Mouse (Mus musculus) right cerebral cortex, postnatal 10 days (tissue): Measurements from ENCODE around the gene Rhou.
A peak's percentile ranks its signal among the peaks of the same experiment; 100 is the strongest.

ENCODE experiments used
- DNase-seq, 2 experiments: peaks; one replicate each; pipeline ENCODE4 v3.0.0; 2021; ENCODE audit warnings: low spot score in 2 of 2

The Rhou gene

DNA sequence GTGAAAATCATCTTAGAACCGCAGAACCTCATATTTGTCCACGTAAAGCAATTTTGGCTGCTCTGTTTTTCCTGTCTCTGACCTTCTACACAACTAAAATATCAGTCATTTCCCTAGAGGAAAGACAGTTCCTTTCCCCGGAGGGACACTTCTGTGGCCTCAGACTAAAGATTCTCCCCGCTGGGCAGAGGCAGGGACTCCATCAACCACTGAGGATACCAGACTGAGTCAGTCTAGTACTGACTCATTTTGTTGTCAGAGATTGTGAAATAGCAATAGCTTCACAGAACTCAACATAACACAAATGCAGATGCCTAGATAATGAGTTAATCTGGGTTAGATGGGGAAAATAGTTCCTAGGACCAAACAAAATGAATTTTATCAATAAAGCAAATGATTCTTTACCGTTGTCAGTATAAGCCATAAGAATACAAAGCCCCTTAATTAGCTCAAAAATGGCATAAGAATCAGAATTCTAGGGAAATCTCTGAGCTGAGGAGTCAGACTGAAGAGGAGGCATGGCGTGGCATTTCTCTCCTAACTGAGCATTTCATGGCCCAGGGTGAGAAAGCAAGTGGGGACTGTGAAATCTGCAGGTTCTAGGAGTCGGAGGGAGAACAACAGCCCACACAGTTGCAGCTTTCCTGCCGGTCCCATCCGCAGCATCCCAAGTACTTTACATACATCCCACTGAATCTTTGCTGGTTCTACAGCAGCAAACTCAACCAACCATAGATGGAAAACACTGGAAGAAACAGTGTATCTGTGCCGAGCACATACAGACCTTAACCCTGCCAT lies 38.6 kb downstream of the Rhou start:
- no peak for DNase-seq

GRCm38 (mm10) chr8:123696167-123696566 lies 42.4 kb downstream of the Rhou start:
- no peak for DNase-seq

GRCm38 (mm10) chr8:123697329-123697728 lies 43.6 kb downstream of the Rhou start:
- no peak for DNase-seq

DNA sequence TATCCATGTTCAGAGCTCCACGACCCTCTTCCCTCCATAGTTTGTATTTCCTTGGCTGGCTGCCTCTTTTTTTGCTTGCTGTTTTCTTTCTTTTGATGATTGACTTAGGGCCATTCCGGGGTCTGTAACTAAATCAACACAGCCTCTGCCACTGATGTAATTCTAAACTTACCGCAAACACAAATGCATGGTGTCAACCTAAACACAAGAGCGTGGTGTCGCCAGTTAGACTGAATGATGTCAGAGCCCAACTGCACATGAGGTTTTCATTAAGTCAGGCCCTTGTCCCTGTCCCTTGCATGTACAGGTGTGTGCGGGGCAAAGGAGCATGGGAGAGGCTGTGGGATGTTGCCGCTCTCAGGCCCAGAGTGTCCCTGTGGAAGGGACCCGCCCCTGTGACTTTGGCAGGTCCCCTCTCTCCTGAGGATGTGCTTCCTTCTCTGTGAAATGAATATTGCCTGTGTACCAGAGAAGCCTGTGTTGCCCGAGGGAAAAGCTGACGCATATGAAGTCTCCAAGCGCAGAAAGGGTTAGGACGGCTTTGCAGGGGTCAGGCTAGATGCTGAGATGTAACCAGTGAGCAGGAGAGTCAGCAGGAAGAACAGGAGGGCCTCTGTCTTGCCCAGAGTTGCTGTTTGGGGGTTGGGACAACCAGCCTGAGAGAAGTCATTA lies 46.8 kb downstream of the Rhou start:
- DNase-seq = no peak

GRCm38 (mm10) chr8:123701952-123702587 lies 48.3 kb downstream of the Rhou start:
- DNase-seq = peak; percentile 63

DNA sequence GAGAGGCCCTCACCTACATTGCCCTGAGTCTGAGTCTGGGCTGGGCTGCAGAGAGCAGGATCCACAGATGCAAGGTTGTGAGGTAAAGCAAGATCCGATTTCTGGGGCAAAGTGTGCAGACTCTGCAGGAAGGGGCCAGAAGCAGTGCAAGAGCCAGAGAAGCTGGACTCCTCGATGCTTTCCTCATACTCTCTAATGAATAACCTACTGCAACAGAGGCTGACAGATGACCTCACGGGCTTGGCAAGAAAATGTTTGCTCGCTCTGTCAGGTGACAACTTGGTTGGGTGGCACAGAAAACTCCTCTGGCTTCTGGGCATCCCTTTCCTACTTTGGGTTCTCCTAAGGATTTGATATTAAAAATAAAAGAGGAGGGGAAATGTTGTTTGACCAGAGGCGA lies 51.6 kb downstream of the Rhou start:
- no peak for DNase-seq

DNA sequence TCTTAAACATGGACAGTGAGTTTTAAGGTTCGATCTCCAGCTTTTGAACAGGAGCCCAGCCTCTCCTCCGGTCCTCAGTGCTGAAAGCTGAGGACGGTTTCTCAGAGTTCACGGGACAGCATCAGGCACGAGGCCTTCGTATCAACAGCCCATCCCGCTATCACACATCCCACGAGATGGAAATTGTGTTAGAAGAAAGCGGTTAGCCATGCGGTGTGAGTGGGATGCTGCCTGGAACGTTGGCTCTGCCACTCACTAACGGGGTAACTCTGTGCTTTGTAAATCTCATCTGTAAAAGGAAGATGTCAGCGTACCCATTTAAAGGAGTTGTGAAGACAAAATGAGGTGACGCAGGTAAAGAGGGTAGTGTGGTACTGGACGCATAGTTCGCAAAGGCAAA lies 53.4 kb downstream of the Rhou start:
- no peak for DNase-seq

GRCm38 (mm10) chr8:123708729-123709128 lies 55.0 kb downstream of the Rhou start:
- no peak for DNase-seq

DNA sequence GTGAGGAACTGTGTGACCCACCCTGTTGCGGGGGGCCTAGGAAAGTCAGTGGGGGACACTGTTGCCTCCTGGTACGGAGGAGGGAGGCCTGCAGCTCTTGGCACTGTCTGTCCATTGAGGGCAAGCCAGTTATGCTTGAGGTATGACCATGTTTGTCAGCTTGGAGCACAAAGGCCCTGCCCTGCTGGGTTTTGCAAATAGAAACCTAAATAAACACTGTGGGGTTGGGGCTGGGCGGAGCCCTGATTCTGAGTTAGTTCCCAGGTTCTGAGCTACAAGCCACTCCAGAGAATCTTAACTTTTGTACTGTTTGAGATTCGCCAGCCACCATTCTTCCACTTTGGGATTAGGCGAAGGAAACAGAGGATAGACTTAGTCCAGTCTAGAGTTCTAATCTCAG lies 56.6 kb downstream of the Rhou start:
- DNase-seq = no peak
